Mouse (Mus musculus): ENCODE results near the gene Nxph4.

DNA sequence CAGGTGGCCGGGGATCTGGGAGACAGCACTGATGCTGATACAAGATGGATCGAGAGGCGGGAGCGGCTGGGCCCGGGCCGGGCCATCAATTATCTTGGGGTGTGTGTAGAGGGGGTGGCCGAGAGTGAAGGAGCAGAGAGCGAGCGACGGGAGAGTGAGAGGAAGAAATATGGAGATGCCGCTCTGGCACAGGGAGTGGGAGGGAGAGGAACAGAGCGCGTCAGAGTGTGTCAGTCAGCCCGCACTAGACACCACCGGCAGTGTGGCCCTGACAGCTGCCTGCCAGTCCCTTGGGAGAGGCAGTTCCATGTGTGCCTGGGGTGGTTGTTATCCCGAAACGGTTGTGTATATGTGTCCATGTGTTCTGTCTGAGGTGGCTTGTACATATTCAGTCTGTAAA is 6.9 kb downstream of the Nxph4 start:
- no peak for TF ChIP-seq POLR2A (IDR thresholded peaks at IDR 0.05; ENCODE audit: borderline replicate concordance, control insufficient read depth, low read depth, low read length)
- no peak for TF ChIP-seq CTCF (IDR thresholded peaks at IDR 0.05; ENCODE audit: control insufficient read depth, insufficient read depth, low read length)
